Mouse (Mus musculus): ENCODE measurements around the gene Agap2.
"Not testable (repeated sequence)": the region's sequence is repeated elsewhere in the genome, so short reads cannot be mapped to it uniquely, and the experiment has no call there.

Agap2 gene

DNA sequence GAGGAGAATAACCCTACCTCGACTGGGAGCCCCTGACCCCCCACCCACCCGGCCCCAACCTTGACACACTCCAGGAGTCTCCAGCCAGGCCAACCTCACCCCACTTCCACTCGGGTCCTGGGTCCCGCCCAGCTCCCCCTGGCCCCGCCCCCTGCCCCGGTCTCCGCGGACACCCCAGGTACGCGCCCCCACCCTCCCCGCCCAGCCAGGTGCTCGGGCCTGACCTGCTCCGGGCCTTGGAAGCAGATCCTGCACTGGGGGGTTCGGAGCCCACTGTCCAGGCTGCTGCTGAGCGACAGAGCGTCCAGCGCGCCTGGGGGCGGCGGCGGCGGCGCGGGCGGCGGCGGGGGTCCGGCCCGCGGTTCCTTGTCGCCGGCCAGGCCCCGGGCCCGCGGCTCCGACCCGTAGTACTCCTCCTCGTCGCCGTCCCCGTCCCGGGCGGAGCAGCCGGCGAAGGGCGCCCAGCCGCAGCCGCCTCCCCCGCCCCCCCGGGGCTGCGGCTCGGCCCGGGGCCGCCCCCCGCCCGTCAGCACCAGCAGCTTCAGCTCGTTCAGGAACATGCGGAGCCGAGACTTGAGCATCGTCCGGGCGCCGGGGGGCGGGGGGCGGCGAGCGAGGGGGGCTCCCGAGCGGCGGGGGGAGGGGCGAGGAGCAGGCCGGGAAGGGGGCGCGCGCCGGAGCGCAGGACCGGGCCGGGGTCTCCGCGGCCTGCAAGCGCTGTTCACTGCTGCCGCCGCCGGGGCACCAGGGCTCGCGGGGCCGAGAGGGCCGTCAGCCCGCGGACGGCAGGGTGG, 15.7 kb upstream of the Agap2 start:
- no peak for DNase-seq (ENCODE audit: low read depth, low spot score)

DNA sequence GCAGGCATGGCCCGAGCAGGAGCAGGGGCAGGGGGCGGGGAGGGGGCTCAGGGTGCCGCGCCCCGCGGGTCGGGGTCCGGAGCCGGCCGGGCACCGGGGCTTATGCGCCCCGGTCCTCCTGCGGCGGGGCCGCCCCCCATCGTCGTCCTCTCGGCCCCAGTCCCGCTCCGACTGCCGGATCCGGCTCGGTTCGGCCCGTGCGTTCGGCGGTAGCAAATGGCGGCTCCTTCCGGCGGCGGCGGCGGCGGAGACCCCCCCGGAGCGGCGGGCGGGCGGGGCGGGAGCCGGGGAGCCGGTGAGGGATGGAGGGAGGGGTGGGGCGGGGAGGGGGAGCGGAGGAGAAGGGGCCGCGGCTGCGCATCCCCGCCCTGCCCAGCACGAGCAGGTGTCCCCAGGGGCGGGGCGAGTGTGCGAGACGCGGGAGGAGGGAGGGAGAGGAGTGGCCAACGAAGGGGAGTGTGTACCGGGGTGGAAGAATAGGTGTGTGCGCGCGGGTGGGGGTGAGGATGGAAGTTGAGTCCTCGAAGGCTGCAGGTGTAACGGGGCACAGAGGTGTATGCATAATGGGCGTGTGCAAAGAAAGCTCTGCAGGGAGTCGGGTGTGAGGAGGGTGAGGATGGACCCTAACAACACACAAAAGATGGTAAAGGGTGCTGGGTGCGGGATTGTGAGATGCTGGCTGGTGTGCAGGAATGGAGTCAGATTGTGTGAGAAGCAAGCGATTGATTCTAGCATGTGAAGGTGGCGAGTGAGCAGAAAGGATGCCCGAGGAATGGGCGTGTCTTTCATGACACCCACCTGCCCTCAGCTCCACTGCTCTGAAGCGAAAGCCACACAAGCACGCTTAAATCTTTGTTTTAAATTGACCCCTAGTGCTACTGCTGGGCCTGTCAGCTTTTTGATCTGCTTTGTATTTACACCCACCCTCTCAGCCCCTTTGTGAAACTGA, 14.8 kb upstream of the Agap2 start, which contains the start of gene March9:
TSS of gene March9 (minus strand) at position 217 of the 949 bp plus-strand sequence.
- DNase-seq (ENCODE audit: low read depth, low spot score), result no peak

DNA sequence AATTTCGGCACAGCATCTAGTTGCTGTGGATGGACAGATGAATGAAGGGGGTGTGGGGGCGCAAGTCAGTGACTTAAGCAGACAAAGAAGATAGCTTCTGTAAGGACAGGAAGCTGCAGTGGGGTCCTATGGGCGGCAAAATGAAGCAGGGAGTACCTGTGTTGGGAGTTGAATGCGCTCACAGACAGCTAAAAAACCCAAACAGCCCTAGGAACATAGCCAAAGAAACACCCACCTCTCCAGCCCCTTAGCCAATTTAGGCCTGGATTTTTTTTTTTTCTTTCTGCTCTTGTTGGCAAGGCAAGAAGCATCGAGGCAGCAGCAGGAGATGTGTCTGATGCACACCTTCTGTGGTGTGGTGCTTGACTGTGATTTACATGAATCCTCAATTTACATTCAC, 14.0 kb upstream of the Agap2 start:
- no peak for DNase-seq (ENCODE audit: low read depth, low spot score)

DNA sequence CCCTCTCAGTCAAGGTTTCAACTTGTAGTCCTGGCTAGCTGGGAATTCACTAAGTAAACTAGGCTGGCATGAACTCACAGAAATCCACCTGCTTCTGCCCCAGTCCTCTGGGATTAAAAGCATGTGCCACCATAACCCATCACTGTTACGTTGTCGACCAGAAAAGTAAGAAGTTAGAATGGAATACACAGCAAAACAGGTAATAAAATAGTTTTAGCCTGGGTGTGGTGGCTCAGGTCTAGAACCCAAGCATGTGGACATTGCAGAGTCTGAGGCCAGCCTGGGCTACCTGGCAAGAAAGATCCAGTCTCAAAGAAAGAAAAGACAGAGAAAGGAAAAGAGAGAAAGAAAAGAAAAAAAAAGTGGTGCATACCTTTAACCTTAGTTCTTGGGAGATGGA, 13.6 kb upstream of the Agap2 start:
- DNase-seq (ENCODE audit: low read depth, low spot score), result no peak

DNA sequence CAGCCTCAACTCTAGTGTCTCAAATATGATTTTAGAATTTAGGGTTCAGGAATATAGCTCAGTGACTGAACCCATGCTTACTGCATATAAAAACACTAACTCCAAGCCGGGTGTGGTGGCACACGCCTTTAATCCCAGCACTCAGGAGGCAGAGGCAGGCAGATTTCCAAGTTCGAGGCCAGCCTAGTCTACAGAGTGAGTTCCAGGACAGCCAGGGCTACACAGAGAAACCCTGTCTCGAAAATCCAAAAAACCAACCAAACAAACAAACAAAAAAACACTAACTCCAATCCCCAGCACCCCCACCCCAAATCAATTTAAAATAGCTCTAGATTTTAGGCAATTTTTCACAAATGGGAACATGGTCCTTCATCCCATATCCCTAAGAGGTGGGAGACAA, 13.0 kb upstream of the Agap2 start:
- not testable (repeated sequence) for DNase-seq (ENCODE audit: low read depth, low spot score)

DNA sequence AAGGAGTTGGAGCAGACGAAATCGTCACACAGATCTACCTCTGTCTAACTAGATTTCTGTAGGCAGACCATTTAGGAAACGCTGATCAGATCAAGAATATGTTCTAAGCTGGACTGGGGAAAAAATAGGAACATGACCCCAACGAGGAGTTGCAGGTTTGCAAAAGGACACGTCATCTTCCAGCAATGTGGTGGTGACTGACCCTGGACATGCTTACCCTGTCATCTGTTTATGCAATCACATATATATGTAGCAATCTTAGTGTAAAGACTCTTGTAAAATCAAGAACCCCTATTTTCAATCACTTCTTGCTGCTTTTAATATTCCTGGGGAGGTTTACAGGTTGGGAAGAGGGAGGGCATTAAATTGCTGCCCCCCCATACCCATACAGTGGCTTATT, 12.6 kb upstream of the Agap2 start:
- no peak for DNase-seq (ENCODE audit: low read depth, low spot score)

DNA sequence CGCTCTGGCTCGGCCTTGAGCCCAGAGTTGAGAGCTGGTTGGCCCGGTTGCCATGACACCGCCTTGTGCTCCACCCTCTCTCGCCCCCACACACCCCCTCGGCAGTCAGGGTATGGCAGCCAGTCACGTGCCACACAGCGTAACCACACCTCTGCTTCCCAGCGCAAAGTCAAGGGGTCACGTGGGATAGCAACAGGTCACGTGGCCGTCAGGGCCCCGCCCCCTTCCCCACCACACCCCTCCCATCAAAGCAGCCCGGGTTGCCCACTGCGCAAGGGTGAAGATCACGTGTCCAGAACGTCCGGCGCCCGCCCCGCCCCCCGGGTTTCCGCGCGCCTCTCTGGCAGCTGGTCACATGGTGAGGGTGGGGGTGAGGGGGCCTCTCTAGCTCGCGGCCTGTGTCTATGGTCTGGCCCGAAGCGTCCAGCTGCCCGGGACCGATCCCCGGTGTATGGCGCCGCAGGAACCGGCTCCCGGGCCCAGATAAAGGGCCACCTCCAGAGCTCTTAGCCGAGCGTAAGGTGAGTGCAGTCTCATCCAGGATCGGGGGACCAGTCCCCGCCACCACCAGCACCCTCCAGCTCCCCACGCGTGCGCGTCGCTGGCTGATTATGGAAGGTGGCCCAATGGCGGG, 11.7 kb upstream of the Agap2 start, which contains the start of gene Cdk4:
TSS of gene Cdk4 (plus strand) at position 296 of the 634 bp plus-strand sequence.
- peak; percentile 99 for DNase-seq (ENCODE audit: low read depth, low spot score)

DNA sequence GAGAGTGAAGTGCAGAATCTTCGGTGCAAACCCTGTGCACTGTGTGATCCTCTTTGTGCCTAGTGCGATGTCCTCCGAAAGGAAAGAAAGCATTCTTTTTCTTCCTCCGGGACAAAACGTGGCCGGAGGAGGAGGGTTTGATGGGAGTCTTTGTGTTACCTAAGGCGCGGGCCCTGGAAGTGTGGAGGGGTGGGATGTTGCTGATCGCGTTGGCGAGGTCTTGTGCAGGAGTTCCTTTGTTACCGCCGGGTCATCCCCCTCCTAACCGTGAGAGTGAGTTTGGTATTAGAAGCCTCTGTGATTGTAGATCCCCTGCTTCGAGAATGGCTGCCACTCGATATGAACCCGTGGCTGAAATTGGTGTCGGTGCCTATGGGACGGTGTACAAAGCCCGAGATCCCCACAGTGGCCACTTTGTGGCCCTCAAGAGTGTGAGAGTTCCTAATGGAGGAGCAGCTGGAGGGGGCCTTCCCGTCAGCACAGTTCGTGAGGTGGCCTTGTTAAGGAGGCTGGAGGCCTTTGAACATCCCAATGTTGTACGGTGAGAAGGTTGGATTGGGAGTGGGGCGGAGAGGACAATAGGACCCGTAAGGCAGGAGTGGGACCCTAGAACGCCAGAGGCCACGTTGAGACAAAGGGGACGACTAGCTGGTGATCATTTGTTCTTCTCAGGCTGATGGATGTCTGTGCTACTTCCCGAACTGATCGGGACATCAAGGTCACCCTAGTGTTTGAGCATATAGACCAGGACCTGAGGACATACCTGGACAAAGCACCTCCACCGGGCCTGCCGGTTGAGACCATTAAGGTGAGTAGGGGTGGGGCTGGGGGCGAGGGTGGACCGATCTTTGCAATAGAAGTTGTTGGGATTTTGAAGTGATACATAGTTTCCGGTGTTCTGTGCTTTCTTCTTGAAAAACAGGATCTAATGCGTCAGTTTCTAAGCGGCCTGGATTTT, 10.9 kb upstream of the Agap2 start:
- DNase-seq (ENCODE audit: low read depth, low spot score), result no peak

DNA sequence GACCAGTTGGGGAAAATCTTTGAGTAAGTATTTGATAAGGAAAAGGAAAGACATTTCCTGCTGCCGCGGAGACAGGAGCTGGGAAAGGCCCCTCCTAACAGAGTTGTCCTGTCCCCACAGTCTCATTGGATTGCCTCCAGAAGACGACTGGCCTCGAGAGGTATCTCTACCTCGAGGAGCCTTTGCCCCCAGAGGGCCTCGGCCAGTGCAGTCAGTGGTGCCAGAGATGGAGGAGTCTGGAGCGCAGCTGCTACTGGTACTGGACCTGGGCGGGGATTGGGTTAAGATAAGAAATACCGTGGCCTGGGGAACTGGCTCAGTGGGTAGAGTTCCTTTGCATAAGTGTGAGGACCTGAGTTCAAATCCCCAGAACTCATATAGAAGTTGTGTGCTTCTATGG, 9.1 kb upstream of the Agap2 start:
- no peak for DNase-seq (ENCODE audit: low read depth, low spot score)

DNA sequence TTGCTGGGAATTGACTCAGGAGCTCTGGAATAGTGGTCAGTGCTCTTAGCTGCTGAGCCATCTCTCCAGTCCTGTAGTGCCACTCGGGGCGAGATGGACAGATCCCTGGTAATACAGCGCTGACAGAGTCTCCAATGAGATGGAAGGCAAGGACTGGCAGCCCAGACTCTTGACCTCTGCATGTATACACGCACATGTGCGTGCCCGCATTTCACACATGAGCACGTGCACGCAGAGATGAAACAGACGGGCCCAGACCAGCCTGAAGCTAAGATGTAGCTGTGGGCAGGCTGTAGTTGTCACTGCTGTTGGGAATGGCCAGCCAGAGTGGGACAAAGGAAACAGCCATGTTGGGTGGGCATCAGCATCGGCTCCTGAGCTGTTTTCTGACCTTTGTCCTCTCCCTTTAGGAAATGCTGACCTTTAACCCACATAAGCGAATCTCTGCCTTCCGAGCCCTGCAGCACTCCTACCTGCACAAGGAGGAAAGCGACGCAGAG, 8.5 kb upstream of the Agap2 start:
- DNase-seq (ENCODE audit: low read depth, low spot score), result no peak

DNA sequence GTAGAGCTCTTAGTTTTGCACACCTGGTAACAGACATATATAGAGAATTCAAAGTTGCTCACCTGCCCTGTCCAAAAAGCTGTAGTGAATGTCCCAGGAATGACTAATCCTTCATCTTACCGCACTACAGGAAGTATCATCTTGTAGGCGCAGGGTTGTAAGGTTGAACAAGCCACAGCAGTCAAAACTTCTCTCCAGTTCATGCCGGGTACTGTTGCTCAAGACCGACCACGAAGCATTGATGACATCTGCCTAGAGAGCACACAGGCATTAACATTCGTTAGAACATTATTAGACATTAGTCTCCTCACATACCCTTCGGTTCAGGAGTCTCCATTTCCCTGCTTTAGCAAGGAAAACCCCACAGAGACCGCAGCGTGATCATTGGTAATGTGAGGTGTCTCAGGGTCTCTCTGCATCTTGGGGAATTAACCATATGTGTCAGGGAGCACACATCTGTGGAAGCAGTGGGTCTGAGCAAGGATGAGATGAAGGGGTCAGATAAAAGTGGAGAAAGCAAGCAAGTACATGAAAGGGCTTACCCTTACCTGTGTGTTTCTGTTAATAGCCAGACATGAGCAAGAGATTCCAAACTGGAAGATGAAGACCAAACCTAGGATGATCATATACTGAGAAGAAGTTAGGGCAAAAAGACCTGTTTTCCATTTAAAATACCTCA, 6.6 kb upstream of the Agap2 start:
- no peak for DNase-seq (ENCODE audit: low read depth, low spot score)

DNA sequence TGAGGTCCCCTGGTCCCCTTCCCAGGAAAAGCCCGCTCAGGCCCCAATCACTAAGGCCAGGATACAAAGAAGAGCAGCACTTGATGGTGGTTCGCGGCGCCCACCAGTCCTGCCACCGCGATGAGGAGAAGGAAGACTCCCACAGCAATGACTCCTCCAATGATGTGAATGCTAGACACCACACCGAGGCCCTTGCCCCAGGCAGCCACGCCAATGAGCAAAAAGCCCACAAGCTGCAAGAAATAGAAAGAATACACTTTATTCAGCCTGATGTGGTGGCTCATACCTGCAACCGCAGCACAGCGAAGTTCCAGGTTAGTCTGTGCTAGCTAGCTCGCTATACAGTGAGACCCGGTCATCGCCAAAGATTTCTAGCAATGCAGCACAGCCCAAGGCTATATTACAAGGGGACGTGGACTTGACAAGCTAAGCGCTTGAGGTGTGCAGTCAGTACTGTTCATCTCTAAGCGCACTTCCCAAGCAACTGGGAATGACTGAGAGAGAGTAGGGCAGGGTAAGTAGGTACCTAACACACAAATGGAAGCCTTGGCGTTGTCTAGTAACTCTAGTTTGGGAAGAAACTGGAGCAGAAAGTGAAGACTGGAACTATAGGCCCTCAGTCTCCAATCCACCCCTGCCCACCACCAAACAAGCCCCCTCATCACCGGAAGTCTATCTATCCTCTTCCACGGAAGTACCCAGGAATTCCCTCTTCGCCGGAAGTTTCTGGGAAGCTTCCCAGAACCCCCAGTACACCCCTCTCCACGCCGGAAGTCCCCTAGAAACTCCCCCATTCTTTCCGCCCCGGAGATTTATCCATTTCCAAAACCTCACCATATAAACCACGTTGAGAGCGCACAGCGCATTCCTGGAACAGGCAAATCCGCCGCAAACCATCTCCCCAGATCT, 5.5 kb upstream of the Agap2 start:
- DNase-seq (ENCODE audit: low read depth, low spot score), result no peak

DNA sequence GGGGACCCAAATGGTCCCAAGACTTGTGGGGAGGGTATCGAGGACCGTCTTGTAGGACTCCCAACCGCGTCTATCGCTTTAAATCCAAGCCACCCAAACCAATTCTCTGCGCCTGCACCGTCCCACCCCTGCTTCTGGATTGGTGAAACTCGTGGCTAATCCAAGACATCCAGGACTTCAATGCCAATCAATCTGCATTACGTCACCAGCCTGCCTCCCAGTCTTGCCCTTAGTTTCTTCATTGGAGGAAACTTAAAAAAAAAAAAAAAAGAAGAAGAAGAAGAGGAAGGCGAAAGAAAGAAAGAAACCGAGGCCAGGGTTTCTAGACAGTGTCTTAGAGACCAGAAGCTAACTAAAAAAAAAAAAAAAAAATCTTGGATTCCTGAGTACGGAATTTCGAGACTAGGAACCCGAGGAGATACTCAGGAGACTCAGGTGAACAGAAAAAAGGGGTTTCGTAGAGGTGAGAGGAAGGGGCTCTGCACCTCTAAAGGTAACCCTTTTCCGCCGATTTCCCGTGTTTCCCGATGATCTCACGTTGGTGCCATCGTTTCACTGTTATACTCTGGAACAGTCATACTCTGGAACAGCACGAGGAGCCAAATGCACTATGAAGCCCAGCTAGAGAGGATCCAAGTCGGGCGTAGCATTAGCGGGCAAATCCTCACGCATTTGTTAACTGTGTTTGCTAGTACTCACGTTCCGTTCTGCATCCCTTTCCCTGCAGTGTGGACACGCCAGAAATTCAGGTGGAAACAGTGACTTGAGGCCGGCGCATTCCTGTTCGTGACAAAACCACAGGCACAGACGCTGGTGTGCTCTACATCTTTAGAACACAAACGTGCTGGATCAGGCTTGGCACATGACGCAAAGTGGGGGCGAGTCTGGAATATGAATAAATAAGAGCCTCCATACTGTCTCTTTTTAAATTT, 4.6 kb upstream of the Agap2 start, which contains the start of gene Tspan31:
TSS of gene Tspan31 (minus strand) at position 75 of the 932 bp plus-strand sequence.
- peak; percentile 95 for DNase-seq (ENCODE audit: low read depth, low spot score)

DNA sequence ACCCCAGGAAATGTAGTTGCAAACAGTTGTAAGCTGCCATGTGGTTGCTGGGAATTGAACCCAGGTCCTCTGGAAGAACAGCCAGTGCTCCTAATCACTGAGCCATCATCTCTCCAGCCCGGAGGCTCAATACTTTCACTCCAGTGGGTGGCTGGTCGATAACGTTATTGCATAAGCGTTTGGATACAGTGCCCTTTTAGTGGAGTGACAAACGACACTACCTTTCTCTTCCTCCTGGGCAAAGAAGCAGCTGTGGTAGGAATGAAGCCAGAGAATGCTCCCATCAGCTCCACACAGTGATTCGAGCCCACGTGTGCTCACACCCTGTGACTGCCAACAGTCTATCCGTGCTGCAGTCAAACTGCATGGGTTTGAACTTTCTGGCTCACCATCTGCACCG, 3.9 kb upstream of the Agap2 start:
- no peak for DNase-seq (ENCODE audit: low read depth, low spot score)

DNA sequence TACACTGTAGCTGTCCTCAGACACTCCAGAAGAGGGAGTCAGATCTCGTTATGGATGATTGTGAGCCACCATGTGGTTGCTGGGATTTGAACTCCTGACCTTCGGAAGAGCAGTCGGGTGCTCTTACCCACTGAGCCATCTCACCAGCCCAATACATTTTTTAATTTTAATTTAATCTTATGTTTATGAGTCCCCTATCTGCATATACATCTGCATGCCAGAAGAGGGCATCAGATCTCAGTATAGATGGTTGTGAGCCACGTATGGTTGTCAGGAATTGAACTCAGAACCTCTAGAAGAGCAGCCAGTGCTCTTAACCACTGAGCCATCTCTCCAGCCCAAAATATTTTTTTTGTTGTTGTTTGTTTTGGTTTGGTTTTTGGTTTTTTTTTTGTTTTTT, 2.8 kb upstream of the Agap2 start:
- DNase-seq (ENCODE audit: low read depth, low spot score), result not testable (repeated sequence)

DNA sequence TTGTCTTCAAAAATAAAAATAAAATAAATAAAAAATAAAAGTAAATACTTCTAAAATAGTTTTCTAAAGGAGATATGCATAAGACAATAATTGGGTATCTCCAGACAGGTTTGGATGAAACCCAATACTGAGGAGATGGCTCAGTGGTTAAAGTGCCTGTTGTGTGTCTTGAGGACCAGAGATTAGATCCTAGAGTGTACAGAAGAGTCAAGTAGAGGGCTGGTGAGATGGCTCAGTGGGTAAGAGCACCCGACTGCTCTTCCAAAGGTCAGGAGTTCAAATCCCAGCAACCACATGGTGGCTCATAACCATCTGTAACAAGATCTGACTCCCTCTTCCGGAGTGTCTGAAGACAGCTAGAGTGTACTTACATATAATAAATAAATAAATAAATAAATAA, 2.1 kb upstream of the Agap2 start:
- DNase-seq (ENCODE audit: low read depth, low spot score), result not testable (repeated sequence)

DNA sequence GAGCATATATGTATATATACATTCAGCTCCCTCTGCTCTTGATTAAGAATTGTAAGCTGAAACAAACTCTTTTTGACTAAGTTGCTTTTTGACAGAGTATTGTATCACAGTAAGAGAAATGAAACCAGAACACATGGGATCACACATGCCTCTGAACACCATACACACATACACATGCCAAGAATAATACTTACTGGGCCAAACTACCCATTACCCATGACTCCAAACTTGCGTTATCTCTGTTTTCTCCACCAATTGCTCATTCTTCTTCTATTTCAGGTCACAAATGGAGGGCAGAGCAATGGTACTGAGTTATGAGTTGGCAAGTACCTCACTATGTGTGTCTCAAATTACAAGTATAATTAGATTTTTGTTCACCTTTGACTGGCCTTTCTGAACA, 1.1 kb upstream of the Agap2 start:
- DNase-seq (ENCODE audit: low read depth, low spot score), result no peak

DNA sequence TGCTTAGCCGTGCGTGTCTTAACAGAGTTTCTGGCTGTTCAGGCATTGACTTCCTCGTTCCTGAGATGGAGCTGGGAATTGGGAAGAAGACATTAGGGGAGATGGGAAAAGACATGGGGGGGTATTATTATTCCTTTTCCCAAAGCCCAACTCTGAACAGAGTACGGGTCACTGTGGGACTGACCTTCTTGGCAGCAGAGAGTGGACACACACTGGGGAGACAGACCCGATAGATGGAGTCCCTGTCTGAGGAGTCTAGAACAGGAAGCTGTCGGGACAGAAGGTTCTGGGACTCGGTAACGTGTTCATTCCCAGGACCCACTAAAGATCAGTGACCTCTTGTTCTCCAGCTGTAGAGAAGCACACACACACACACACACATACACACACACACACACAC, 567 bp downstream of the Agap2 start:
- no peak for DNase-seq (ENCODE audit: low read depth, low spot score)
